ENCODE assay signal across 8 mouse cellular contexts in the genomic region with DNA sequence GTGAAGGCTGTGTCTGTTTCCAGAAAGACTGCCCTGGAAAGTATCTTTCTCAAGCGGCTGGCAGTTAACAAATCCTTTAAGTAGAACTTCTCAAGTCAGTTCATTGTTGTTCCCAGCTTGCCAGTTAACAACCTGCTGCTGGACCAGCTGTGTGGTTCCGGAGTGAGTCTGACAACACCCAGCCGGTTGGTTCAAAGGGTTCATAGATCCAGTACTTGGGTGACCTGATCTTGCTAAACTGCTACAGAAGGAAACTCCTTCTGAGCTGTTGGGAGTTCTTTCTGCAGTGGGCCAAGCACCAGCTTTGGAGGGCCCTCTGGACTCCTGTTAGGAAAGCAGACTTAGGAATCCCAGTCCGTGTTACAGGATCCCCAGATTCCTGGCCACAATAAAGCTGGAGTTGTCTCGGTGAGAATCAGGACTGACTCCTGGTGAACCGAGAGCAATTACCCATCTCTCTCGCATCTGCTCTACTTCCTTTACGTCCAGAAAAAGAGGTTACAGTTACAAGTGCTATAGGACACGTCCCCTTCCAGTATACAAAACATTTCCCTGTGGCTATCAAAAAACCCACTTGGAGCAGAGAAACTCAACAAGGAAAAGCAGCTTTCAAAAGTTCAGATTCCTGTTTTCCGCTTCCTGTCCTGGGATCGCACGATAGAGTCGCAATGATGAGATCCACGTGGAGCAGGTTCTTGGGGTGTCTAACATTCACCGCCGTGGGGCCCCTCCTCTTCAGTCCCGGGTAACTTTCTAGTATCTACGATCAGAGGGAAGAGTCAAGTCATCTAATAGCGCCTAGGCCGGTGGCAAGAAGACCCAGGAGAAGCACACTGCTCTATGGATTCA. TPM values are rescaled to one million over a fixed set of nuclear protein-coding genes. Genes with fewer than 3 reads are reported as not detected.
A peak's percentile ranks its signal among the peaks of the same experiment; 100 is the strongest.
DNase-seq lines count a peak whose midpoint lies in the region; ATAC-seq lines count a peak whose summit lies in the region.

No protein-coding gene starts in this region.

- peak overlapping the region; percentile 88 for H3K4me3 ChIP-seq in hindbrain, embryonic 11.5 days (ENCODE audit: low read depth, low read length)

- peak overlapping the region; percentile 87 for H3K4me2 ChIP-seq in hindbrain, embryonic 11.5 days (replicated peaks; ENCODE audit: low read depth, low read length)

- H3K4me1 ChIP-seq in hindbrain, embryonic 11.5 days (replicated peaks; ENCODE audit: control insufficient read depth, insufficient read depth, low read length): 0 out of 2 replicates have a peak, but pooled peaks cover 2% of the 10 kb centered on the region

- peak; percentile 7 for DNase-seq in cerebellum, adult 8-10 months
- DNase-seq in cerebellum, postnatal 10 days: no peak
- peak; percentile 42 for DNase-seq in NIH3T3 (ENCODE audit: low read depth)
- no peak for DNase-seq in hindbrain, embryonic 11.5 days (ENCODE audit: low spot score)
- DNase-seq in lung, postnatal 10 days: peak; percentile 74
- peak; percentile 34 for DNase-seq in thymus, postnatal 4 days
- no peak for DNase-seq in adrenal gland, postnatal 25 days
- DNase-seq in urinary bladder, postnatal 4 days (ENCODE audit: low spot score in 2 of 2): no peak

- no peak overlapping the region for H3K27ac ChIP-seq in hindbrain, embryonic 11.5 days (ENCODE audit: low read depth, low read length)

- H3K36me3 ChIP-seq in hindbrain, embryonic 11.5 days (ENCODE audit: control insufficient read depth, insufficient read depth, low read length): no peaks in the 10 kb centered on the region

- no peak overlapping the region for H3K9ac ChIP-seq in hindbrain, embryonic 11.5 days (ENCODE audit: low read depth, low read length)

- H3K27me3 ChIP-seq in hindbrain, embryonic 11.5 days (ENCODE audit: control insufficient read depth, insufficient read depth, low read length): no peaks in the 10 kb centered on the region

- peak; percentile 2; the same call in 1 of the 2 replicates for ATAC-seq in hindbrain, embryonic 11.5 days (ENCODE audit: low FRiP score)

- H3K9me3 ChIP-seq in hindbrain, embryonic 11.5 days (ENCODE audit: control insufficient read depth, low read length): no peaks in the 10 kb centered on the region

- 6% methylated on average over 20 of the region's 20 CpGs for WGBS in hindbrain, embryonic 11.5 days

RNA-seq across cellular contexts. Expression of gene Myo10, which starts 0.8 kb away (rescaled TPM):
- 39.1 and 45.2 TPM in 2 replicates for polyA plus RNA-seq in hindbrain, embryonic 11.5 days (2014; fragmentation: Nextera tagmentation; extraction: Ambion mirVana)
- 92.8 and 107 TPM in 2 replicates for total RNA-seq in adrenal gland, postnatal 25 days (2021)

Comparison
In these comparisons a context has a peak if more than half of its experiments do, and no peak if none do; other contexts are left out.
1. DNase-seq: peak in cerebellum, adult 8-10 months (single experiment), NIH3T3 (single experiment), lung, postnatal 10 days (single experiment) and thymus, postnatal 4 days (single experiment); none in cerebellum, postnatal 10 days (0 of 2), hindbrain, embryonic 11.5 days (single experiment), adrenal gland, postnatal 25 days (single experiment) and urinary bladder, postnatal 4 days (0 of 2).